Mouse (Mus musculus) limb, embryonic 15.5 days (tissue): ENCODE results near the gene Papss1. TPM values are rescaled to one million over a fixed set of nuclear protein-coding genes. Genes with fewer than 3 reads are reported as not detected.
A peak's percentile ranks its signal among the peaks of the same experiment; 100 is the strongest.

ENCODE experiments used
- ATAC-seq: fragments of 200-750 bp; cut with Nextera tagmentation; 2 replicates; pipeline ENCODE4 v1.8.0; 2017; ENCODE audit warnings: low read depth, moderate TSS enrichment; ENCODE audit not compliant: insufficient number of reproducible peaks, low FRiP score, low TSS enrichment
- H3K27ac ChIP-seq: fragments of 300-500 bp; sonication (generic); 2 replicates; pipeline ENCODE4 v1.5.1; 2015; ENCODE audit warnings: moderate library complexity, mild to moderate bottlenecking, inconsistent platforms
- H3K27me3 ChIP-seq: fragments of 300-500 bp; sonication (generic); 2 replicates; pipeline ENCODE4 v1.6.1; 2015; ENCODE audit warnings: inconsistent platforms
- H3K36me3 ChIP-seq: fragments of 300-500 bp; sonication (generic); 2 replicates; pipeline ENCODE4 v1.6.1; 2015; ENCODE audit warnings: inconsistent platforms
- H3K4me1 ChIP-seq: fragments of 300-500 bp; sonication (generic); 2 replicates; pipeline ENCODE4 v1.6.1; 2015; ENCODE audit warnings: inconsistent platforms
- H3K4me2 ChIP-seq: fragments of 300-500 bp; sonication (generic); 2 replicates; pipeline ENCODE4 v1.6.1; 2015; ENCODE audit warnings: mild to moderate bottlenecking, inconsistent platforms
- H3K4me3 ChIP-seq: fragments of 300-500 bp; sonication (generic); 2 replicates; pipeline ENCODE4 v1.5.1; 2015; ENCODE audit warnings: mild to moderate bottlenecking, inconsistent platforms
- H3K9ac ChIP-seq: fragments of 300-500 bp; sonication (generic); 2 replicates; pipeline ENCODE4 v1.6.1; 2015; ENCODE audit warnings: inconsistent platforms
- H3K9me3 ChIP-seq: fragments of 300-500 bp; sonication (generic); 2 replicates; pipeline ENCODE4 v1.6.1; 2016; ENCODE audit warnings: inconsistent platforms
- WGBS: fragments of 180-500 bp; shearing (Covaris S2); methylation state at CpG from one replicate; pipeline ENCODE4 v1.1.7; 2015; 5-methylcytosine and 5-hydroxymethylcytosine counted together
- polyA plus RNA-seq: library from polyadenylated mRNA; unstranded; fragments of >200 nt; fragmentation: Nextera tagmentation; extraction: Ambion mirVana; gene quantifications from 2 replicates; pipeline ENCODE4 v1.2.1, GENCODE M21; 2015

The Papss1 gene
- polyA plus RNA-seq, 1 experiment from 2014 or later = 132 TPM

GRCm38 (mm10) chr3:131552349-131553254, 12.0 kb upstream of the Papss1 start:
- H3K4me1 ChIP-seq = no peaks in the 10 kb centered on the region
- no peaks in the 10 kb centered on the region for H3K9me3 ChIP-seq
- no peak overlapping the region for H3K4me3 ChIP-seq
- no peak for ATAC-seq
- H3K4me2 ChIP-seq = no peak overlapping the region
- no peaks in the 10 kb centered on the region for H3K27me3 ChIP-seq
- H3K9ac ChIP-seq = no peak overlapping the region
- no peaks in the 10 kb centered on the region for H3K36me3 ChIP-seq
- H3K27ac ChIP-seq = no peak overlapping the region
- WGBS = 34% methylated on average over 9 of the region's 9 CpGs

- Histone ChIP-seq H3K9me3 (no peaks in the 10 kb centered on the region), H3K4me1 (no peaks in the 10 kb centered on the region), H3K27me3 (no peaks in the 10 kb centered on the region), H3K9ac (no peak overlapping the region), H3K4me3 (no peak overlapping the region), H3K27ac (no peak overlapping the region), H3K36me3 (no peaks in the 10 kb centered on the region), H3K4me2 (no peak overlapping the region)
- ATAC-seq = no peak
These were observed 8.8 kb upstream of the Papss1 start for GRCm38 (mm10) chr3:131555771-131556170.

- Histone ChIP-seq H3K9ac (no peak overlapping the region), H3K36me3 (no peaks in the 10 kb centered on the region), H3K4me2 (no peak overlapping the region), H3K4me1 (peaks cover 10% of the 10 kb centered on the region), H3K27me3 (no peaks in the 10 kb centered on the region), H3K9me3 (no peaks in the 10 kb centered on the region), H3K27ac (no peak overlapping the region), H3K4me3 (no peak overlapping the region)
- no peak for ATAC-seq
These were observed 3.0 kb upstream of the Papss1 start for GRCm38 (mm10) chr3:131561591-131561990.

- no peaks in the 10 kb centered on the region for H3K36me3 ChIP-seq
- H3K27ac ChIP-seq = peak overlapping the region; percentile 98
- H3K9ac ChIP-seq = peak overlapping the region; percentile 90
- ATAC-seq = no peak
- H3K9me3 ChIP-seq = no peaks in the 10 kb centered on the region
- peak overlapping the region; percentile 54 for H3K4me2 ChIP-seq
- H3K27me3 ChIP-seq = no peaks in the 10 kb centered on the region
- under 1% methylated on average over 9 of the region's 9 CpGs for WGBS
- peaks cover 14% of the 10 kb centered on the region for H3K4me1 ChIP-seq
- H3K4me3 ChIP-seq = peak overlapping the region; percentile 91
These were observed 666 bp downstream of the Papss1 start for GRCm38 (mm10) chr3:131565257-131565610.

DNA sequence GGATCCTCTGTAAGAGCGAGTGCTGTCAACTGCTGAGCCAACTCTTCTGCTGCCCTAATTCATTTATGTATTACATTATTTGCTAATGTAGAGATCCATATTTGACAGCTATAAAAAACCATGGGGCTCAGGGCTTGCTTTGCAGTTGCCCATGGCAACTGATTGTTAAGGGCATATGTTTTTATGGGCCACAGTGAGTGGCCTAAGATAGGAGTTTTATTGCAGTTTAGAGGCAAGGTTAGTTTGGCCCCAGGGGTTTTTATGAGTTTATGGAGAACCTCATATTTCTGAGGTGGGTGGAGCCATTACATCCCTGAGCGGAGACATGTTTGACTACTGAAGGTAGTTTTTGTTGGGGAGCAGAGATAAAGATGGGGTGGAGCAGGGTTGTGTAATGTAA, 1.7 kb downstream of the Papss1 start:
- ATAC-seq = no peak
- H3K27ac ChIP-seq = no peak overlapping the region; the same call in 1 of the 2 replicates
- peaks cover 14% of the 10 kb centered on the region for H3K4me1 ChIP-seq
- WGBS = 38% methylated on average over 2 of the region's 2 CpGs
- H3K9me3 ChIP-seq = no peaks in the 10 kb centered on the region
- H3K4me3 ChIP-seq = peak overlapping the region; percentile 91
- H3K9ac ChIP-seq = no peak overlapping the region
- no peaks in the 10 kb centered on the region for H3K36me3 ChIP-seq
- H3K4me2 ChIP-seq = peak overlapping the region; percentile 54
- no peaks in the 10 kb centered on the region for H3K27me3 ChIP-seq

GRCm38 (mm10) chr3:131570506-131570905, 5.9 kb downstream of the Papss1 start:
- no peaks in the 10 kb centered on the region; the same call in 1 of the 2 replicates for H3K36me3 ChIP-seq
- H3K4me3 ChIP-seq = no peak overlapping the region
- 45% methylated on average over 1 of the region's 1 CpGs for WGBS
- no peak for ATAC-seq
- no peak overlapping the region for H3K9ac ChIP-seq
- no peaks in the 10 kb centered on the region for H3K9me3 ChIP-seq
- peaks cover 14% of the 10 kb centered on the region for H3K4me1 ChIP-seq
- no peak overlapping the region for H3K4me2 ChIP-seq
- no peaks in the 10 kb centered on the region for H3K27me3 ChIP-seq
- no peak overlapping the region for H3K27ac ChIP-seq

- 57% methylated on average over 3 of the region's 3 CpGs for WGBS
- no peaks in the 10 kb centered on the region for H3K27me3 ChIP-seq
- peak overlapping the region; percentile 59 for H3K27ac ChIP-seq
- H3K4me2 ChIP-seq = no peak overlapping the region
- ATAC-seq = no peak
- H3K36me3 ChIP-seq = no peaks in the 10 kb centered on the region; the same call in 1 of the 2 replicates
- no peak overlapping the region for H3K9ac ChIP-seq
- H3K4me1 ChIP-seq = no peaks in the 10 kb centered on the region
- H3K4me3 ChIP-seq = no peak overlapping the region
- H3K9me3 ChIP-seq = no peaks in the 10 kb centered on the region
These were observed 9.0 kb downstream of the Papss1 start for GRCm38 (mm10) chr3:131573555-131573954.

DNA sequence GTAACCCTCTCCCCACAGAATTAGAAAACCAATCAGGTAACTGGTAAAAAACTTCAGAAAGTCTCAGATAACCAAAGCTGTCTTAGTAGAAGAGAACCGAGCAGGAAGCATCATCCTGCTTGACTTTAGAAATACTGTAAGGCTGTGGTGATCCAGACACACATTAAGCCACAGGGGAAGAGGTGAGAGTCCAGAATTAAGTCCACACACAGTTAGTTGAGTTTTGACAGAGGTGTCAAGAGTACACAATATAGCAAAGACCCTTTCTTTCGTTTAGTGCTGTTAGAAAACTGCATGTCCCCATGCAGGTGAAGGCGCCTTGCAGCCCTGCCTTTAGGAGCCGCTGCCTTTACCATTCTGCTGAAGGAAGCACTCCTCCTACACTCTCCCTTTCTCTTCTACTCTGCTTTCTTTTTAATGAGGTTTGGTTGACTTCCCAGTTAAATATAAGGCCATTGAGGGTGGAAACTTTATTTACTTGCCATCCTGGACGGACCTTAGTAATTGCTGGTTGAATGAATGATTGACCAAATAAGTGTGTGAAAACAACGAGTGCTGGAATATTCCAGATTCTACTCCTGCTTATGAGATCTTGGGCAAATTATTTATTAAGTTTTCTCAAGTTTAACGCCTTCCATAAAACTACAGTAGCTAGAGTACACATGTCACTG, 14.0 kb downstream of the Papss1 start:
- Histone ChIP-seq H3K27me3 (no peaks in the 10 kb centered on the region), H3K9ac (no peak overlapping the region), H3K4me2 (no peak overlapping the region), H3K4me1 (no peaks in the 10 kb centered on the region), H3K9me3 (no peaks in the 10 kb centered on the region), H3K4me3 (no peak overlapping the region), H3K27ac (no peak overlapping the region), H3K36me3 (peaks cover 39% of the 10 kb centered on the region)
- 73% methylated on average over 7 of the region's 7 CpGs for whole genome bisulfite sequencing
- ATAC-seq = no peak

GRCm38 (mm10) chr3:131580040-131580439, 15.5 kb downstream of the Papss1 start:
- WGBS = 80% methylated on average over 4 of the region's 4 CpGs
- Histone ChIP-seq H3K4me1 (no peaks in the 10 kb centered on the region), H3K36me3 (peaks cover 53% of the 10 kb centered on the region), H3K4me2 (no peak overlapping the region), H3K4me3 (no peak overlapping the region), H3K9me3 (no peaks in the 10 kb centered on the region), H3K27ac (no peak overlapping the region), H3K27me3 (no peaks in the 10 kb centered on the region), H3K9ac (no peak overlapping the region)
- no peak for ATAC-seq

- H3K36me3 ChIP-seq = peaks cover 64% of the 10 kb centered on the region
- no peaks in the 10 kb centered on the region for H3K9me3 ChIP-seq
- H3K4me1 ChIP-seq = no peaks in the 10 kb centered on the region
- no peaks in the 10 kb centered on the region for H3K27me3 ChIP-seq
- no peak overlapping the region for H3K27ac ChIP-seq
- ATAC-seq = no peak
- H3K9ac ChIP-seq = no peak overlapping the region
- no peak overlapping the region for H3K4me2 ChIP-seq
- H3K4me3 ChIP-seq = no peak overlapping the region
- WGBS = 89% methylated on average over 7 of the region's 7 CpGs
These were observed 16.5 kb downstream of the Papss1 start for GRCm38 (mm10) chr3:131581096-131581495.

- Histone ChIP-seq H3K36me3 (peaks cover 81% of the 10 kb centered on the region), H3K27me3 (0 out of 2 replicates have a peak, but pooled peaks cover 2% of the 10 kb centered on the region), H3K27ac (no peak overlapping the region), H3K9ac (no peak overlapping the region), H3K9me3 (no peaks in the 10 kb centered on the region), H3K4me2 (no peak overlapping the region), H3K4me1 (no peaks in the 10 kb centered on the region), H3K4me3 (no peak overlapping the region)
- WGBS = 98% methylated on average over 3 of the region's 3 CpGs
- ATAC-seq = no peak
These were observed 22.2 kb downstream of the Papss1 start for GRCm38 (mm10) chr3:131586818-131587217.

GRCm38 (mm10) chr3:131587959-131588358, 23.4 kb downstream of the Papss1 start:
- no peak overlapping the region for H3K4me2 ChIP-seq
- H3K36me3 ChIP-seq = peaks cover 82% of the 10 kb centered on the region
- no peak overlapping the region for H3K4me3 ChIP-seq
- H3K27me3 ChIP-seq = 0 out of 2 replicates have a peak, but pooled peaks cover 5% of the 10 kb centered on the region
- H3K4me1 ChIP-seq = no peaks in the 10 kb centered on the region
- no peak overlapping the region for H3K27ac ChIP-seq
- 94% methylated on average over 10 of the region's 10 CpGs for WGBS
- H3K9me3 ChIP-seq = no peaks in the 10 kb centered on the region
- no peak for ATAC-seq
- H3K9ac ChIP-seq = no peak overlapping the region
